Mouse (Mus musculus) layer of hippocampus, postnatal 10 days (tissue): Measurements from ENCODE around the gene Il1r2. TPM values are rescaled to one million over a fixed set of nuclear protein-coding genes. Genes with fewer than 3 reads are reported as not detected.

Experiments used
- DNase-seq, 2 experiments: peaks; one replicate each; pipeline ENCODE4 v3.0.0; 2021; ENCODE audit warnings: low spot score in 2 of 2
- long read RNA-seq: library from polyadenylated mRNA; stranded (forward); transcript quantifications from one replicate; pipeline ENCODE4 v2.0.0, GENCODE M21; 2023
- total RNA-seq, 2 experiments: library from RNA; stranded (reverse); gene quantifications; 2 replicates each; pipeline ENCODE4 v1.2.3; 2021

The Il1r2 gene
- total RNA-seq: under 1 TPM; 0.34 to 0.60 TPM
- long read RNA-seq: 0 reads

GRCm38 (mm10) chr1:40073779-40074178 lies at the start of gene Il1r2:
Gene Il1r2 (plus strand): TSS chr1:40074079.
- DNase-seq: no peak

- DNase-seq: no peak
Observed at GRCm38 (mm10) chr1:40024554-40025320, 49.1 kb upstream of the Il1r2 start.

- DNase-seq: no peak
Observed at GRCm38 (mm10) chr1:40025416-40025815, 48.5 kb upstream of the Il1r2 start.

GRCm38 (mm10) chr1:40027116-40027620 lies 46.7 kb upstream of the Il1r2 start:
- no peak for DNase-seq

GRCm38 (mm10) chr1:40028207-40028998 lies 45.5 kb upstream of the Il1r2 start:
- DNase-seq: no peak

GRCm38 (mm10) chr1:40029597-40029996 lies 44.3 kb upstream of the Il1r2 start:
- DNase-seq: no peak

- DNase-seq: no peak
Observed at GRCm38 (mm10) chr1:40030287-40030975, 43.4 kb upstream of the Il1r2 start.

GRCm38 (mm10) chr1:40030976-40031356 lies 42.9 kb upstream of the Il1r2 start:
- DNase-seq: no peak

GRCm38 (mm10) chr1:40031626-40032025 lies 42.3 kb upstream of the Il1r2 start:
- DNase-seq: no peak

- no peak for DNase-seq
Observed at GRCm38 (mm10) chr1:40033315-40033714, 40.6 kb upstream of the Il1r2 start.

GRCm38 (mm10) chr1:40033743-40034420 lies 40.0 kb upstream of the Il1r2 start:
- no peak for DNase-seq

GRCm38 (mm10) chr1:40037831-40038230 lies 36.0 kb upstream of the Il1r2 start:
- DNase-seq: no peak

- no peak for DNase-seq
Observed at GRCm38 (mm10) chr1:40045686-40046085, 28.2 kb upstream of the Il1r2 start.

- no peak for DNase-seq
Observed at GRCm38 (mm10) chr1:40046600-40046999, 27.3 kb upstream of the Il1r2 start.

GRCm38 (mm10) chr1:40051157-40051556 lies 22.7 kb upstream of the Il1r2 start:
- no peak for DNase-seq

GRCm38 (mm10) chr1:40052156-40052555 lies 21.7 kb upstream of the Il1r2 start:
- no peak for DNase-seq

- no peak for DNase-seq
Observed at GRCm38 (mm10) chr1:40053071-40053470, 20.8 kb upstream of the Il1r2 start.

GRCm38 (mm10) chr1:40055051-40055450 lies 18.8 kb upstream of the Il1r2 start:
- DNase-seq: no peak

GRCm38 (mm10) chr1:40055963-40056362 lies 17.9 kb upstream of the Il1r2 start:
- no peak for DNase-seq

- no peak for DNase-seq
Observed at GRCm38 (mm10) chr1:40057351-40057750, 16.5 kb upstream of the Il1r2 start.

GRCm38 (mm10) chr1:40058013-40058412 lies 15.9 kb upstream of the Il1r2 start:
- DNase-seq: no peak
